Mouse (Mus musculus): ENCODE results near the gene Olfm2. TPM values are rescaled to one million over a fixed set of nuclear protein-coding genes. Genes with fewer than 3 reads are reported as not detected.

Gene Olfm2
- polyA plus RNA-seq (2014; fragmentation: Illumina TruSeq; extraction: RNeasy Lipid Tissue Mini Kit (QIAGEN cat#74804); ENCODE audit: low read depth, low replicate concordance) = 1.4 TPM

DNA sequence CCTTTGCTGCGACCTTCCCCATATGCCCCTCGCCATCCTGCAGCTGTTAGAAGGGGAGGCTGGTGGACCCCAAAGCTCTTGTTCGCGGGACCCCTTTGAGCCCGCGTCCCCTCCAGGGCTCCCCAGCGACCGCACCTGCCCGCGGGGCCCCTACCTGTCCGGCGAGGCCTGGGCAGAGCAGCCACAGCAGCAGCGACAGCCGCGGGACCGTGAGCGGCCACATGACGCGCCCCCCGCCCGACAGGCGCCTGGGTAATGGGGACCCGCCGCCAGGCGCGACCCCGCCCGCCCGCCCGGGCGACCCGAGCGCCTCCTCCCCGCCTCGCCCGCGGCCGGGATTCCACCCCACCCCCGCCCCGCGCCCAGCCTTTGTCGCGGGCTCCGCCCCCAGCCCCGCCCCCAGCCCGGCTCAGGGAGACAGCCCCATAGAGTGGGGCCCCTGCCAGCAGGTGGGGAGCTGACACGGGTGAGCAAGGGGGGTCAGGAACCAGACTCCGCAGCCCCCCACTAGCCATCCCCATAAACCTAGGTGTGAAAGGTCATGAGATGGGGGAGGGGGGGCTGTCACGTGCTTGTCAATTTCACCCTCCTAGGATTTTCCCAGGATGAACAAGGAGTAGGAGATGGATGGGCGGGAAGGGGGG lies at the start of gene Olfm2:
Gene Olfm2, minus strand, starts transcription at position 333 of the 644 bp plus-strand sequence.

DNA sequence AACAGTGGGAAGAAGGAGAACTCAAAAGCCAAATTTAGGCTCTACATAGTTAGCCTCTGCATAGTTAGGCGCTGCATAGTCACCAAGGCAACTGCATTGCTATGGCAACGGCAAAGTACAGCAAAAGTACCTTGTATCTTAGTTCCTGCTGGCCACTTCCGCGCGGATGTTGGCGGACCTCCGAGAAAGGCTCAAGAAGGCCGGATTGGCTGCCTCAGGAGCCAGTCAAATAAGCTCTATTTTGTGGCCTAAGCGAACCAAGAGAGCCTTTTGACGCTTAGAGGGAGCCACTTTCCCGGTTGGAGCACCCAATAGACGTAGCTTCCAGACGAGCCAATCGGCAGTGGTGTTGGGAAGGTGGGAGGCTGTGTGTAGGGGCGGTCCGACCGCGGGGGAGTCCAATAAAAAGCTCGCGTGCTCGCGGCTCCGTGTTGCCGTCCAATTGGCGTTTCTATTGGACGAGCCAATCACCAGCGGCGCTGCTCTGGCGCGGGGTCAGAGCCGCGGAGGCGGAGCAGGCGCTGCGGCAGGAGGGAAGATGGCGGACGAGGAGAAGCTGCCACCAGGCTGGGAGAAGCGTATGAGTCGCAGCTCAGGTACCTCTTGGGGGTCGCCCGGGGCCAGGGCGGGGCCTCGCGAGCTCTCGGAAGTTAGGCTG lies 94.4 kb downstream of the Olfm2 start, which contains the start of gene Pin1:
Gene Pin1, plus strand, starts transcription at position 494 of the 658 bp plus-strand sequence.

DNA sequence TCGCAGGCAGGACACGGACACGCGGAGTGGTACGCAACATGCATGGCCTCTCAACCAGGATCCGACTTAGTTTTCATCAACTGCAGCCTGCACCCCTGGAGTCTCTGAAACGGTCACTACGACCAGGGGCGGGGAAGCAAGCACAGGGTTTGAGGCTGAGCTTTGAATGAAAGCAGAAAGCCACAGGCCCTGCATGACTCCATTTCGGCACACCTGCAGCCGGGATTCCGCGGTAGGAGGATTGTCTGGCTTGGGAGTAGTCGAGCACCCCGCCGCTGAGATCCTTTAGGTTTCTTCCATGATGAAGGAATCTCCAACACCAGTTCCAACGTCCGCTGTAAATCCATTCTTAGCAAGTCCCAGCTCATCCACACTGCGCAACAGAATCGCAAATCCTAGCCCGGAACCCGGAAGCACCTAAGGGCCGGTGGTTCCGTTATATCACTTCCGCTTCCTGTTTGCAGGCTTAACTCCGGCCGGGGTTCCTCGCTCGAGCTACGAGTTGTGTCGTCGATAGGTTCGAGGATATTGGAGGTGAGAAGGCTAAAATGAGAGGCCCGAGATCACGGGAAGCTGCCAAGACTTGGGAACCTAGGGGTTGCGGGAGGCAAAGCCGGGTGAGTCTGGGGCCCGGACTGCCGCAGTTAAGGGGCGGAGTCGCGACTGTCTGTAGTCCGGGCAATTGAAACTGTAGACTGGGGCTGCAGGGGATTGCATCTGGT lies 101.6 kb downstream of the Olfm2 start, which contains the start of gene Fbxl12:
Gene Fbxl12, minus strand, starts transcription at position 408 of the 722 bp plus-strand sequence.

DNA sequence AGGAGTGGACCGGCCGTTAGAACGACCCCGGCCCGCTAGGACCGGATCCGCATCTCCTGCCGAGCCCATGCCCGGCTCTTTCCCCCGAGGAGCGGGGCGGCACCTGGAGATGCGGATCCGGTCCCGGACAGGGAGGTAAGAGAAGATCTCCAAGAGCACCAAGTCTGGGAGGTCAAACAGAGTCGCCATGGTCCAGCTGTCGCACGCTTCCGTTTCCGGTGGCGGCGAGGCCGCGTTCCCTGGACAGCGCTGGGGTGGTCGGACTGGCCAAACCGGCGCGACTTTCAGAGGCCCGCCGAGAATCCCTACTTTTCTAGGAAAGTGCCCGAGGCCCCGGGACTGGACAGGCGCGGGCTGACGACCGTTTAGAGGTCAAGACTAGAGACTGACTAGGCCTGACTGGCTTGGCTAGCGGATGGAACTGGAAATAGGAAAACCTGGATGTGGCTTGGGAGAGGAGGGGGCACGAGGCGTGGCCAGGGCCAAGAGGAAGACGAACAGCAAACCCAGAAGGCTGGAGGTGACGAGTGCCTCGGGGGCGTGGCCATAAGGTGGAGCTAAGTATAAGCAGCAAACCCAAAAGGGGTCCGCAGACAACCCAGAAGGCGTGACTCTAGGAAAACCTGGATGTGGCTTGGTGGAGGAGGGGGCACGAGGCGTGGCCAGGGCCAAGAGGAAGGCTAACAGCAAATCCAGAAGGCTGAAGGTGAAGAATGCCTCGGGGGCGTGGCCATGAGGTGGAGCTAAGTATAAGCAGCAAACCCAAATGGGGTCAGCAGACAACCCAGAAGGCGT lies 103.9 kb downstream of the Olfm2 start, which contains the start of gene Ubl5:
Gene Ubl5, plus strand, starts transcription at position 778 of the 795 bp plus-strand sequence.

Other genes with a start within 250 kb of the Olfm2 start
- 16.7 TPM for gene Zfp266, start 224.9 kb downstream of the Olfm2 start, polyA plus RNA-seq (2014; fragmentation: Illumina TruSeq; extraction: RNeasy Lipid Tissue Mini Kit (QIAGEN cat#74804); ENCODE audit: low read depth, low replicate concordance)
- gene Zfp846, start 165.1 kb downstream of the Olfm2 start, polyA plus RNA-seq (2014; fragmentation: Illumina TruSeq; extraction: RNeasy Lipid Tissue Mini Kit (QIAGEN cat#74804); ENCODE audit: low read depth, low replicate concordance) = 15.8 TPM
- gene Ubl5, start 103.5 kb downstream of the Olfm2 start, polyA plus RNA-seq (2014; fragmentation: Illumina TruSeq; extraction: RNeasy Lipid Tissue Mini Kit (QIAGEN cat#74804); ENCODE audit: low read depth, low replicate concordance) = 65.6 TPM
- gene Fbxl12, start 101.6 kb downstream of the Olfm2 start, polyA plus RNA-seq (2014; fragmentation: Illumina TruSeq; extraction: RNeasy Lipid Tissue Mini Kit (QIAGEN cat#74804); ENCODE audit: low read depth, low replicate concordance) = 13.0 TPM
- gene Pin1, start 94.3 kb downstream of the Olfm2 start, polyA plus RNA-seq (2014; fragmentation: Illumina TruSeq; extraction: RNeasy Lipid Tissue Mini Kit (QIAGEN cat#74804); ENCODE audit: low read depth, low replicate concordance) = 0.95 TPM
- not detected for gene Col5a3, start 68.7 kb upstream of the Olfm2 start, polyA plus RNA-seq (2014; fragmentation: Illumina TruSeq; extraction: RNeasy Lipid Tissue Mini Kit (QIAGEN cat#74804); ENCODE audit: low read depth, low replicate concordance)
- gene Rdh8, start 72.2 kb upstream of the Olfm2 start, polyA plus RNA-seq (2014; fragmentation: Illumina TruSeq; extraction: RNeasy Lipid Tissue Mini Kit (QIAGEN cat#74804); ENCODE audit: low read depth, low replicate concordance) = not detected
- 0.46 TPM for gene A230050P20Rik, start 122.3 kb upstream of the Olfm2 start, polyA plus RNA-seq (2014; fragmentation: Illumina TruSeq; extraction: RNeasy Lipid Tissue Mini Kit (QIAGEN cat#74804); ENCODE audit: low read depth, low replicate concordance)
- gene Angptl6, start 133.4 kb upstream of the Olfm2 start, polyA plus RNA-seq (2014; fragmentation: Illumina TruSeq; extraction: RNeasy Lipid Tissue Mini Kit (QIAGEN cat#74804); ENCODE audit: low read depth, low replicate concordance) = not detected
- 0.57 TPM for gene Ppan, start 141.8 kb upstream of the Olfm2 start, polyA plus RNA-seq (2014; fragmentation: Illumina TruSeq; extraction: RNeasy Lipid Tissue Mini Kit (QIAGEN cat#74804); ENCODE audit: low read depth, low replicate concordance)
- gene Eif3g, start 152.3 kb upstream of the Olfm2 start, polyA plus RNA-seq (2014; fragmentation: Illumina TruSeq; extraction: RNeasy Lipid Tissue Mini Kit (QIAGEN cat#74804); ENCODE audit: low read depth, low replicate concordance) = 91.3 TPM
- 8.4 TPM for gene Dnmt1, start 213.5 kb upstream of the Olfm2 start, polyA plus RNA-seq (2014; fragmentation: Illumina TruSeq; extraction: RNeasy Lipid Tissue Mini Kit (QIAGEN cat#74804); ENCODE audit: low read depth, low replicate concordance)
- gene S1pr2, start 230.4 kb upstream of the Olfm2 start, polyA plus RNA-seq (2014; fragmentation: Illumina TruSeq; extraction: RNeasy Lipid Tissue Mini Kit (QIAGEN cat#74804); ENCODE audit: low read depth, low replicate concordance) = 0.07 TPM

All from testis, adult 10 weeks (tissue).